Mouse (Mus musculus): ENCODE results near the gene Olfr164.

Olfr164 gene

GRCm38 (mm10) chr16:19313964-19314363, at the start of gene Olfr164:
Gene Olfr164 (minus strand): TSS chr16:19314064.
- DNase-seq (ENCODE audit: low read depth, low spot score) = no peak

DNA sequence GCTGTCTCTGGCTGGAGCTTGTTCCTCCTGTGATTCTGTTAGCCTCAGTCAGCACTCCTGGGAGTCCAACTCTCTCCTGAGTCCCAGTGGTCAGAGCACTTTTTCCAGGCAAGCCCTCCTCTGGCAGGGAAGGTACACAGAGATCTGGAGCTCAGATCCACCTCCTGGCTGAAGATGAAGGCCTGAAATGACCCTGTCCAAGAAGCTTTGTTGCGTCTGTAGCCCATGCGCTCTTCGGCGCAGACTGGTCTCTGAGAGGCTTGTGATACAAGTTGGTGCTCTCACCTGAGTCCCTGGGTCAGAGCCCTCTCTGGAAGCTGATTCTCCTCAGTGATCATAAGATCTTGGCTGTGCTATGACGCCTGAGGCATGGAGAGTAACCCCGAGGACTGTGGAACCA, 35.2 kb upstream of the Olfr164 start:
- DNase-seq (ENCODE audit: low read depth, low spot score) = no peak

- peak; percentile 37 for DNase-seq (ENCODE audit: low read depth, low spot score)
These were observed 50.6 kb downstream of the Olfr164 start for GRCm38 (mm10) chr16:19263235-19263634.

GRCm38 (mm10) chr16:19260780-19261179, 53.1 kb downstream of the Olfr164 start:
- no peak for DNase-seq (ENCODE audit: low read depth, low spot score)

GRCm38 (mm10) chr16:19245835-19246234, 68.0 kb downstream of the Olfr164 start:
- DNase-seq (ENCODE audit: low read depth, low spot score) = no peak

DNA sequence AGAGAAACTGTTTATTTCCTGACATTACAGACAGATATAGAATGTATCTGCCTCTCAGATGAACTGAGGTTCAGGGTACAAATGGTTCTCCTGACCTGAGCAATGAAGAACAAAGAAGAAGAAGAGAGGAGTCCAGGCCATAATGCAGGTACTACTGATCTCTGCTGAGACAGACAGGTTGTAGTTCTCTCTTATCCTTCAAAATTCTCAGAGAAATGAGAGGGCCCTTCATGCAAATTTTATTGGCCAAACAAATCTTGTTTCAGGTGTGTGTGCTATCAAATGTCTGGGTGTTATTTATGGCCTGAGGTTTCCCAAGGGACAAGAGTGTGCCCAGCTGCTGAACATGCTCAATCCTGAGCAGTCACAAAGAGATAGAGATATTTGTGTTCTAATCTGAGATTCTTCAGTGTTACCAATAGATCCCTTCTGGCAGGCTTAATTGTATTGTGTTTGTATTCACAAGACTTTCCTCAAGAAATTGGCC, 72.3 kb downstream of the Olfr164 start:
- no peak for DNase-seq (ENCODE audit: low read depth, low spot score)

DNA sequence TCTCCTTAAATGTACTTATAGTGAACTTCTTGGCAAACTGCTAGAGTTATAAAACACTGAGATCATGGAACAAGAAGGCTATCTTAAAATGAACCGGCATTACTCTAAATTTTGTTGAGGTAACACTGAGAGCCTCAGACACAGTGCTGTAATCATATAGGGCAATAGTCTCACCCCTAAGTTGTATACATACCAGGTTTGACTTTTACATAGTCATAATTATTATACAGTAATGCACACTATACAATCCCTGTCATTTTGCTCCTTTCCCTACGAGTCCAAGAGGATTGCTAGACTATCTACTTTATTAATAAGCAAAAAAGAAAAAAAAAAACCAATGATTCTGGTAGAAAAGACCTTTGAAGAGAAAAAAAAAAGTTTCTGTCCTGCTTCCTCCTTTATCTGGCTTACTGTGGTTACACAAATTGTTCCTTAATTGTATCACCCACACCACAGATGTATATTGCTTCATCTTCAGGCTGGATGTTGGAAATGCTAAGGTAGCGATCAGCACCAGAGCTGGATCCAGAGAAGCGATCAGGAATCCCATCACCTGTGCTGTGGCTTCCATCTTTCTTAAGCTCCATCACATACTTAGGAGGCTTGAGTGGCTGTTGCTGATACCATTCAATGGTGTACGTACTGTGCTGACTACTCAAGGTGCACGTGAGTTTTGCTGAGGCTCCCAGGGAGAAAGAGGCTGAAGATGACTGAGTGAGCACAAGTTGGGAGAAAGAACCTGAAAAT, 72.9 kb downstream of the Olfr164 start:
- no peak for DNase-seq (ENCODE audit: low read depth, low spot score)

DNA sequence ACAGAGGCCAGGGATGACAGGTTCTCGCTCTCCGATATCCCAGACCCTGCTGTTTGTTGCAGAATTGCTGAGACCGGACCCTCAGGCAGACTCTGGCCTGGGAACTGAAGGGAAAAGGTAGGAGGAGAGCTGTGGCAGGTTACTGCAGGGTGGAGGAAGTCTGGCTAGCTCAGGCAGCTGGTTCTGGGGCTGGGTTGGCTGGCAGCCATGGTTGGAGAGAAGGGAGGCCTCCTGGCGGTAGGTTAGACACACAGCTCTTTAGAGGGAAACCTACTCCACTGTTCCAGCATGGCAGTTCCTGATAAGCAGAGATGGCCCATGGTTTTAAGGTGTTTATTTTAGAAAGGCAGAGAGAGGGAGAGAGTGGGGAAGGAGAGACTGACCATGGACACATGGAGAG, 77.1 kb downstream of the Olfr164 start:
- DNase-seq (ENCODE audit: low read depth, low spot score) = no peak
